Mouse (Mus musculus): Measurements from ENCODE around the gene Nrxn3.

- TF ChIP-seq CTCF (IDR thresholded peaks at IDR 0.05; ENCODE audit: borderline replicate concordance, control insufficient read depth, extremely low read depth, insufficient read depth, low read length, poor library complexity) (no peak), POLR2A (IDR thresholded peaks at IDR 0.05; ENCODE audit: control insufficient read depth, extremely low read depth, insufficient read depth, low read length, poor library complexity) (no peak)
Observed at GRCm38 (mm10) chr12:88854039-88854438, 131.4 kb downstream of the Nrxn3 start.

All from thymus, adult 2 months (tissue).